Mouse (Mus musculus) kidney, postnatal 0 days (tissue): ENCODE measurements at regions not wholly inside any gene's neighbourhood (a gene's known extent, or its start where the extent isn't known, plus 50 kb on each side); places are given as distances from the start of the nearest gene placed in this dataset.
A peak's percentile ranks its signal among the peaks of the same experiment; 100 is the strongest.

Experiments used
- ATAC-seq: fragments of 200-750 bp; cut with Nextera tagmentation; replicated peaks from 2 replicates; pipeline ENCODE4 v1.8.0; 2017; ENCODE audit warnings: low read depth, moderate number of reproducible peaks, moderate TSS enrichment, moderate library complexity; ENCODE audit not compliant: low FRiP score
- DNase-seq: peaks from one replicate; pipeline ENCODE4 v3.0.0-alpha.2; 2016; ENCODE audit warnings: low spot score
- H3K27ac ChIP-seq: fragments of 300-500 bp; sonication (generic); 2 replicates; pipeline ENCODE4 v1.5.1; 2014; ENCODE audit warnings: mild to moderate bottlenecking
- H3K27me3 ChIP-seq: fragments of 300-500 bp; sonication (generic); 2 replicates; pipeline ENCODE4 v1.6.1; 2014; ENCODE audit warnings: low read length, mixed read lengths; ENCODE audit not compliant: insufficient read depth
- H3K36me3 ChIP-seq: fragments of 300-500 bp; sonication (generic); 2 replicates; pipeline ENCODE4 v1.6.1; 2014; ENCODE audit warnings: low read length, mixed read lengths; ENCODE audit not compliant: insufficient read depth
- H3K4me1 ChIP-seq: fragments of 300-500 bp; sonication (generic); replicated peaks from 2 replicates; pipeline ENCODE4 v1.6.1; 2014; ENCODE audit warnings: antibody characterized with exemption, low read length, mixed read lengths; ENCODE audit not compliant: insufficient read depth
- H3K4me2 ChIP-seq: fragments of 300-500 bp; sonication (generic); 2 replicates; pipeline ENCODE4 v1.6.1; 2014; ENCODE audit warnings: mild to moderate bottlenecking, low read length, moderate library complexity, mixed read lengths
- H3K4me3 ChIP-seq: fragments of 300-500 bp; sonication (generic); replicated peaks from 2 replicates; pipeline ENCODE4 v1.5.1; 2014; ENCODE audit warnings: low read depth, low read length
- H3K9ac ChIP-seq: fragments of 300-500 bp; sonication (generic); 2 replicates; pipeline ENCODE4 v1.6.1; 2014; ENCODE audit warnings: low read depth, low read length
- H3K9me3 ChIP-seq: fragments of 300-500 bp; sonication (generic); replicated peaks from 2 replicates; pipeline ENCODE4 v1.6.1; 2016; ENCODE audit warnings: low read length, inconsistent platforms, mixed read lengths
- CTCF ChIP-seq: IDR thresholded peaks from 2 replicates; pipeline ENCODE4 v1.5.1; 2016; ENCODE audit warnings: antibody characterized with exemption, low read depth, mild to moderate bottlenecking, moderate library complexity
- WGBS: fragments of 180-500 bp; shearing (Covaris S2); extraction: QIAGEN DNeasy Blood & Tissue Kit; methylation state at CpG from one replicate; pipeline ENCODE4 v1.1.7; 2014; 5-methylcytosine and 5-hydroxymethylcytosine counted together

DNA sequence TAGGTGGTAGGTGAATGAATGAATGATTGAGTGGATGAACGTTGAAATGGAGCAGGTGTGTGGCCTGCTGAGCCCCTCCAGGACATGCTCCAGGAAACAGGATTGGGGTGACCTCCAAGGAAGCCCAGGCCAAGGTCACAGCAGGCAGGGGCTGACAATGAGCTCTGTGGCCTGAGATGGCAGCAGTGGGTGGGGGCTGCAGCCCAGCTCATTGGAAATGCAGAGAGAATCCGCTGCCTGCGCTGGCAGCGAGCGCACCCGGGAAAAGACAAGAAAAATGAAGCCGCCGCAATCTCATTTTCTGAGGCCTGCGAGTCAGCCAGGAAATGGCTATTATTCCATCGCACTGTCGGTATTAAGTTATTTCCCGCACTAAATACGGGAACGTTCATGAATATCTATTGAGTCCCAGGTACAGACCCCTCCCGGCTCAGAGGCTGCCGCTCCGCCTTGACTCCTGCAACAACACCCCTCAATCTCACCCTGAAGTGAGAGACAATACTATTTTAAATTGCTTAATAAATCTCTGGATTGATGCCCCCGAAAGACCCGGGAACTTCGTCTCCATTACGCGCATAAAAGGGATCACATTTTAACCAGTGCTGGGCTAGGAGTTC, 153.7 kb downstream of the Cryba4 start:
- Histone ChIP-seq H3K27me3 (no peaks in the 10 kb centered on the region), H3K36me3 (no peaks in the 10 kb centered on the region), H3K9me3 (no peaks in the 10 kb centered on the region), H3K4me2 (no peak overlapping the region), H3K9ac (no peak overlapping the region), H3K4me3 (no peak overlapping the region), H3K4me1 (no peaks in the 10 kb centered on the region), H3K27ac (no peak overlapping the region)
- 48% methylated on average over 22 of the region's 22 CpGs for WGBS
- ATAC-seq, result no peak
- TF ChIP-seq CTCF, result no peak
- DNase-seq, result no peak

DNA sequence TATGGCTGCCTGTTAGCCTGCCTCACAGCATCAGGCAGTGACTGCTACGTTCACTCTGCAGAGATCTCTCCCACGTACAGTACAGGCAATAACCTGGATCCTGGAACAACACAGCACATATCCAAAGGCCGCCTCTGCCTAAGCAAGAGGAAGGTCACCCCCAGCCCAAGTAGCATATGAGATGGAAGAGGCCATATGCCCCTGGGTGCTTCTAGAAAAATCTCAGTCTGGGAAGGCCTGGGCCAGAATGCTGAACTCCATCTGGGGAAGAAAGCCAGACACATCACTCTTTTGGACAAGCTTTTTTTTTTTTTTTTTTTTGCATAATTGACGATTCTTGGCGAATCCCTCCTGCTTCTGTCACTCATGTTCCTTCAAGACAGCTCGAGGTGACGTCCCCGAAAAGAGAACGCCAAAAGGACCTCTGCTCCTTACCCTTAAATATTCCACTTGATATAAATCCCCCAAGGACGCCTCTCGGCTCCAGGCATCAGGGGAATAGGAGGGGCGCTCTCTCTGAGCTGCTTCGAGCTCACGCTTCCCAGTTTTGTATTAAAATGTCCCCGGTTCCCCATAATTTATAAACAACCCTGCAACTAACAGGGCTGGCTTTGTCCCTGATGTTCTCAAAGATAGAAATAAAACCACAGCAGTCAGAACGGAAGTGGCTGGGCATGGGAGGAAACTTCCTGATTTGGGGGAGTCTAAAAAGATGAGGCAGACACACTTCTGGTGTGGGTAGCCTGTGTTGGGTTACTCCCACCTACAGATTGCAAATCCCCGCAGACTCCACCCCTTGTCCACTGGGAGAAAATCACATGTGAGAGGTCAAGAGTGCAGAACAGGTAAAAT, 150.4 kb downstream of the Cryba4 start:
- DNase-seq, result peak; percentile 36
- Histone ChIP-seq H3K9me3 (no peaks in the 10 kb centered on the region), H3K4me1 (no peaks in the 10 kb centered on the region), H3K36me3 (no peaks in the 10 kb centered on the region), H3K4me3 (no peak overlapping the region), H3K9ac (no peak overlapping the region), H3K27ac (no peak overlapping the region), H3K27me3 (no peaks in the 10 kb centered on the region), H3K4me2 (no peak overlapping the region)
- no peak for ATAC-seq
- 59% methylated on average over 17 of the region's 17 CpGs for WGBS
- TF ChIP-seq CTCF, result no peak

DNA sequence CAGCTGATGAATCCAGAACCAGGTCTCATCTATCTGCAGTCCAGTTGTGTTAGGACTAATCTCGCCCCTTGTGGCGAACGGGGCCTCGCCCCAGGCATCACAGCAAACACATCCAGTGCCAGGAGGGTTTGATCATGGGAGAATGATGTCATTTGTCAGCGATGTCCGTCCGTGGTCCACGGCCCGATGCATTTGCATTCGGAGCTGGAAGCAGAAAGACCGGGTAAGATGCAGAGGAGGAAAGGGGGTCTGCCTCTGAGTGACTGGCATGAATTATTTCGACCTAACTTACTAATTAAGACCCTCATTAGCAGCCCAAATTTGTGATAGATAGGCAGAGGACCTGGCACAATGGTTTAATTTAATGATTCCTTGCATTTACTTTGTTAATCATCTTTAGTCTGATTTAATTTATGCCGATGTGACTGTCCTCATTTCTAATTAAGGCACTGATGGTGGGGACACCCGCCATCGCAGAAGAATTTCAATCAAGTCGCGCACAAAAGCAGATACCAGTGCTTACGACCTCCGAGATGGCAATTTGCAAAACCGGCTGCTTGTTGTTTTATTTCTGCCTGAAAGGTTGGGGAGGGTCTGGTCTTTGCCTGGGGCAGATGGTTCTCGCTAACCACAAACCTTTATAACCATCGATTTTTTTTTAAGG, 141.9 kb downstream of the Cryba4 start:
- H3K36me3 ChIP-seq, result no peaks in the 10 kb centered on the region

DNA sequence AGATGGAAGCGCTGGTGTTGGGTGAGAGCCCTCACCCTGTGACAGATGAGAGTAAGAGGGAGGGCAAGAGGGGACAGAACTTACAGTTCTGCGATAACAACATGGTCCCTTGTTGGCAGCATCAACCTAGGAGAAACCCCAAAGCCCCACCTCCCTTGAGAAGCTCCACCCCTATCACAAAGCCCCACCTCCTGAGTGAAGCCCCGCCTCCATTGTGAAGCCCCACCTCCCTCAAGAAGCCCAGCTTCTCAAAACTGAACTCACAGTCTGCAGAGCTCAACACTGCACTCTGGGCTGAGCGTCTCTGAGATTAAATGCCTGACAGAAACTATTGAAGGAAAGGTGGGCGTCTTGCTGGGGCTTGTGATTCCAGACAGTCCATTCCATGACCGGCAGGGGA, 131.6 kb downstream of the Cryba4 start:
- ATAC-seq (peak; percentile 19; the same call in 1 of the 2 replicates), DNase-seq (no peak)
- Histone ChIP-seq H3K27me3 (no peaks in the 10 kb centered on the region), H3K9me3 (no peaks in the 10 kb centered on the region), H3K4me2 (no peak overlapping the region), H3K9ac (no peak overlapping the region), H3K4me1 (0 out of 2 replicates have a peak, but pooled peaks cover 4% of the 10 kb centered on the region), H3K4me3 (no peak overlapping the region), H3K36me3 (no peaks in the 10 kb centered on the region), H3K27ac (no peak overlapping the region)
- 58% methylated on average over 6 of the region's 6 CpGs for WGBS
- TF ChIP-seq CTCF, result no peak

More for the DNA sequence above, 141.9 kb downstream of the Cryba4 start:
- DNase-seq (no peak), ATAC-seq (no peak)
- 58% methylated on average over 22 of the region's 22 CpGs for WGBS
- H3K4me3 ChIP-seq, result no peak overlapping the region
- H3K9me3 ChIP-seq, result no peaks in the 10 kb centered on the region
- TF ChIP-seq CTCF, result no peak
- H3K4me2 ChIP-seq, result no peak overlapping the region
- no peaks in the 10 kb centered on the region for H3K27me3 ChIP-seq
- H3K4me1 ChIP-seq, result no peaks in the 10 kb centered on the region
- H3K27ac ChIP-seq, result no peak overlapping the region
- no peak overlapping the region for H3K9ac ChIP-seq

DNA sequence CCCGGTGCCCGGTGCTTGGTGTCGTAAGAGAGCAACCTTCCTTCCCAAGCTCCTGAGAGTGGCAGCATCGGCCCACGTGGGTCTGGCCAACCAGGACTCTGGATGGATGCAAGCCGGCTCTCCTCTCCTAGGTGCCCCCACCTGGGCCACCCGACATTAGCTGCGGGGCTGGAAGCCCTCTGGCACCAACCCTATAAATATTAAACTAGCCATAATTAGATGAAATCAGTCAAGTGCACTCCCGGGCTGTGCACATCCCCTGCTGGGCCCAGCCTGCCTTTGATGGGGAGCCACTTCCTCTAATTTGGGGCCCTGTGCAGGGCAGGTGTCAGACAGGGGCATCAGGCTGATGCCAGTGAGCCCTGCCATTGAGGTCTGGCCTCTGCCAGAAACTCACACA, 130.8 kb downstream of the Cryba4 start:
- no peak overlapping the region for H3K9ac ChIP-seq
- no peaks in the 10 kb centered on the region for H3K27me3 ChIP-seq
- H3K4me3 ChIP-seq, result no peak overlapping the region
- no peak overlapping the region for H3K27ac ChIP-seq
- 32% methylated on average over 9 of the region's 9 CpGs for WGBS
- no peak overlapping the region for H3K4me2 ChIP-seq
- TF ChIP-seq CTCF, result no peak
- DNase-seq (no peak), ATAC-seq (peak; percentile 50; the same call in 1 of the 2 replicates)
- H3K9me3 ChIP-seq, result no peaks in the 10 kb centered on the region
- 0 out of 2 replicates have a peak, but pooled peaks cover 4% of the 10 kb centered on the region for H3K4me1 ChIP-seq
- H3K36me3 ChIP-seq, result no peaks in the 10 kb centered on the region

DNA sequence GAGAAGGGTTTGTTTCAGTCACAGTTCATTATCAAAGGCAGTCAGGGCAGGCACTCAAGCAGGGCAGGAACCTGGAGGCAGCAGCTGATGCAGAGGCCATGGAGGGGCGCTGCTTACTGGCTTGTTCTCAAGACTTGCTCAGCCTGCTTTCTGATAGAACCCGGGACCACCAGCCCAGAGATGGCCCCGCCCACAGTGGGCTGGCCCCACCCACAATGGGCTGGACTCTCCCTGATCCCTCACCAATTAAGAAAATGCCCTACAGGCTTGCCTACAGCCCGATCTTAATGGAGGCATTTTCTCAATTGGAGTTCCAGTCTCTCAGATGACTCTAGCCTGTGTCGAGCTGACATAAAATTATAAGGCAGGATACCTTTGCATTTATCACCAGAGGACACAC, 129.7 kb downstream of the Cryba4 start:
- ATAC-seq (no peak), DNase-seq (no peak)
- no peak overlapping the region for H3K4me2 ChIP-seq
- H3K9ac ChIP-seq, result no peak overlapping the region
- TF ChIP-seq CTCF, result peak; percentile 21; the same call in 1 of the 2 replicates
- H3K27me3 ChIP-seq, result no peaks in the 10 kb centered on the region
- no peak overlapping the region for H3K27ac ChIP-seq
- no peaks in the 10 kb centered on the region for H3K9me3 ChIP-seq
- H3K36me3 ChIP-seq, result no peaks in the 10 kb centered on the region
- 0 out of 2 replicates have a peak, but pooled peaks cover 4% of the 10 kb centered on the region for H3K4me1 ChIP-seq
- WGBS, result 14% methylated on average over 5 of the region's 5 CpGs
- no peak overlapping the region for H3K4me3 ChIP-seq
